Mouse (Mus musculus) neural tube, embryonic 13.5 days (tissue): ENCODE measurements around the gene 9230110F15Rik. TPM values are rescaled to one million over a fixed set of nuclear protein-coding genes. Genes with fewer than 3 reads are reported as not detected.
"Not testable (repeated sequence)": the region's sequence is repeated elsewhere in the genome, so short reads cannot be mapped to it uniquely, and the experiment has no call there.

Experiments used
- ATAC-seq: fragments of 200-750 bp; cut with Nextera tagmentation; 2 replicates; pipeline ENCODE4 v1.8.0; 2017; ENCODE audit warnings: low read depth, mild to moderate bottlenecking, moderate TSS enrichment, moderate library complexity
- H3K27ac ChIP-seq: fragments of 300-500 bp; sonication (generic); replicated peaks from 2 replicates; pipeline ENCODE4 v1.5.1; 2015; ENCODE audit warnings: moderate library complexity, mild to moderate bottlenecking, inconsistent platforms
- H3K27me3 ChIP-seq: fragments of 300-500 bp; sonication (generic); 2 replicates; pipeline ENCODE4 v1.6.1; 2015; ENCODE audit warnings: mild to moderate bottlenecking, inconsistent platforms
- H3K36me3 ChIP-seq: fragments of 300-500 bp; sonication (generic); 2 replicates; pipeline ENCODE4 v1.6.1; 2015; ENCODE audit warnings: mild to moderate bottlenecking, inconsistent platforms
- H3K4me1 ChIP-seq: fragments of 300-500 bp; sonication (generic); replicated peaks from 2 replicates; pipeline ENCODE4 v1.6.1; 2015; ENCODE audit warnings: inconsistent platforms
- H3K4me2 ChIP-seq: fragments of 300-500 bp; sonication (generic); 2 replicates; pipeline ENCODE4 v1.6.1; 2015; ENCODE audit warnings: inconsistent platforms, mild to moderate bottlenecking, moderate library complexity
- H3K4me3 ChIP-seq: fragments of 300-500 bp; sonication (generic); 2 replicates; pipeline ENCODE4 v1.5.1; 2015; ENCODE audit warnings: mild to moderate bottlenecking, inconsistent platforms
- H3K9ac ChIP-seq: fragments of 300-500 bp; sonication (generic); 2 replicates; pipeline ENCODE4 v1.6.1; 2015; ENCODE audit warnings: moderate library complexity, mild to moderate bottlenecking, inconsistent platforms
- H3K9me3 ChIP-seq: fragments of 300-500 bp; sonication (generic); 2 replicates; pipeline ENCODE4 v1.6.1; 2016; ENCODE audit warnings: inconsistent platforms
- WGBS: fragments of 180-500 bp; shearing (Covaris S2); methylation state at CpG from one replicate; pipeline ENCODE4 v1.1.7; 2015; 5-methylcytosine and 5-hydroxymethylcytosine counted together
- polyA plus RNA-seq: library from polyadenylated mRNA; unstranded; fragments of >200 nt; fragmentation: Nextera tagmentation; extraction: Ambion mirVana; gene quantifications from 2 replicates; pipeline ENCODE4 v1.2.1, GENCODE M21; 2015

The 9230110F15Rik gene
- not detected in 2 replicates for polyA plus RNA-seq

GRCm38 (mm10) chr9:35844050-35844449 lies at the start of gene 9230110F15Rik:
TSS of gene 9230110F15Rik (minus strand) at chr9:35844150.
- H3K4me2 ChIP-seq = no peak within 1 kb of the TSS
- 89% methylated on average over 1 of the region's 1 CpGs for WGBS
- no peak within 1 kb of the TSS for H3K9ac ChIP-seq
- H3K9me3 ChIP-seq = 0 out of 2 replicates have a peak, but pooled peaks cover 4% of the 10 kb centered on the region
- no peaks in the 10 kb centered on the region for H3K36me3 ChIP-seq
- H3K4me3 ChIP-seq = no peak within 1 kb of the TSS
- no peaks in the 10 kb centered on the region for H3K27me3 ChIP-seq
- no peak within 1 kb of the TSS for H3K27ac ChIP-seq
- ATAC-seq = no peak
- H3K4me1 ChIP-seq = no peaks in the 10 kb centered on the region

GRCm38 (mm10) chr9:35893112-35893511 lies 49.2 kb upstream of the 9230110F15Rik start:
- not testable (repeated sequence) for H3K9me3 ChIP-seq, H3K36me3 ChIP-seq, H3K27me3 ChIP-seq, H3K4me2 ChIP-seq, H3K4me3 ChIP-seq, H3K9ac ChIP-seq, H3K27ac ChIP-seq, H3K4me1 ChIP-seq, ATAC-seq
- WGBS = 47% methylated on average over 1 of the region's 1 CpGs

GRCm38 (mm10) chr9:35817881-35818280 lies 26.1 kb downstream of the 9230110F15Rik start:
- ATAC-seq, H3K27me3 ChIP-seq, H3K4me3 ChIP-seq, H3K9me3 ChIP-seq, H3K27ac ChIP-seq, H3K36me3 ChIP-seq, H3K4me2 ChIP-seq, H3K4me1 ChIP-seq, H3K9ac ChIP-seq: not testable (repeated sequence)
- WGBS = 93% methylated on average over 15 of the region's 15 CpGs

- ATAC-seq = no peak
- no peak overlapping the region for H3K9ac ChIP-seq
- no peak overlapping the region for H3K4me2 ChIP-seq
- H3K4me3 ChIP-seq = no peak overlapping the region
- no peak overlapping the region for H3K27ac ChIP-seq
- peaks cover 28% of the 10 kb centered on the region for H3K9me3 ChIP-seq
- H3K4me1 ChIP-seq = no peaks in the 10 kb centered on the region
- no peaks in the 10 kb centered on the region for H3K27me3 ChIP-seq
- H3K36me3 ChIP-seq = no peaks in the 10 kb centered on the region
Measured at GRCm38 (mm10) chr9:35798146-35798545, 45.8 kb downstream of the 9230110F15Rik start.

GRCm38 (mm10) chr9:35790001-35790400 lies 53.9 kb downstream of the 9230110F15Rik start, which contains the start of the genes Gm27235 and D730048I06Rik:
TSS of gene Gm27235 (minus strand) at chr9:35790101.
TSS of gene D730048I06Rik (minus strand) at chr9:35790112.
- Histone ChIP-seq H3K27ac (no peak within 1 kb of the TSS), H3K4me2 (no peak within 1 kb of the TSS), H3K9me3 (peaks cover 22% of the 10 kb centered on the region; the same call in 1 of the 2 replicates), H3K36me3 (no peaks in the 10 kb centered on the region), H3K9ac (no peak within 1 kb of the TSS), H3K4me3 (no peak within 1 kb of the TSS), H3K27me3 (no peaks in the 10 kb centered on the region), H3K4me1 (no peaks in the 10 kb centered on the region)
- no peak for ATAC-seq
- 91% methylated on average over 3 of the region's 3 CpGs for WGBS

Other genes starting within 250 kb of the 9230110F15Rik start
- gene Pate4, start 232.2 kb downstream of the 9230110F15Rik start, polyA plus RNA-seq = not detected in 2 replicates
- not detected in 2 replicates for gene Pate3, start 195.9 kb downstream of the 9230110F15Rik start, polyA plus RNA-seq
- gene Pate1, start 156.8 kb downstream of the 9230110F15Rik start, polyA plus RNA-seq = not detected in 2 replicates
- not detected in 2 replicates for gene Gm17677, start 103.1 kb downstream of the 9230110F15Rik start, polyA plus RNA-seq
- not detected in 2 replicates for gene Gm17727, start 66.0 kb downstream of the 9230110F15Rik start, polyA plus RNA-seq
- not detected in 2 replicates for gene Gm27235, start 54.0 kb downstream of the 9230110F15Rik start, polyA plus RNA-seq
- gene D730048I06Rik, start 54.0 kb downstream of the 9230110F15Rik start, polyA plus RNA-seq = not detected in 2 replicates
- gene 9230113P08Rik, start 64.3 kb upstream of the 9230110F15Rik start, polyA plus RNA-seq = not detected in 2 replicates